Mouse (Mus musculus) liver, embryonic 14.5 days (tissue): ENCODE measurements around the gene 4930470P17Rik. TPM values are rescaled to one million over a fixed set of nuclear protein-coding genes. Genes with fewer than 3 reads are reported as not detected.

Experiments
- ATAC-seq: fragments of 200-750 bp; cut with Nextera tagmentation; 2 replicates; pipeline ENCODE4 v1.8.0; 2017; ENCODE audit warnings: moderate number of reproducible peaks, mild to moderate bottlenecking, moderate library complexity; ENCODE audit not compliant: insufficient read depth
- DNase-seq, 3 experiments: peaks; one replicate each; pipeline ENCODE4 v3.0.0-alpha.2; 2012 to 2013; ENCODE audit warnings: low read depth in 3 of 3, low spot score in 3 of 3
- H3K27ac ChIP-seq: fragments of 300-500 bp; sonication (generic); 2 replicates; pipeline ENCODE4 v1.5.1; 2014; ENCODE audit warnings: moderate library complexity, mild to moderate bottlenecking, control low read depth, inconsistent platforms
- H3K27me3 ChIP-seq: fragments of 300-500 bp; sonication (generic); 2 replicates; pipeline ENCODE4 v1.6.1; 2014; ENCODE audit warnings: mild to moderate bottlenecking, low read length, moderate library complexity; ENCODE audit not compliant: control insufficient read depth, insufficient read depth
- H3K36me3 ChIP-seq: fragments of 300-500 bp; sonication (generic); replicated peaks from 2 replicates; pipeline ENCODE4 v1.6.1; 2014; ENCODE audit warnings: low read depth; ENCODE audit not compliant: control insufficient read depth, insufficient read depth
- H3K4me1 ChIP-seq, 2 experiments: fragments of 200-500 bp in 1 of 2; fragments of 300-500 bp in 1 of 2; sonication (generic) in 1 of 2; replicated peaks; 2 replicates each; pipeline ENCODE4 v1.6.1; 2012 to 2014; ENCODE audit warnings: antibody characterized with exemption in 1 of 2, inconsistent platforms in 1 of 2, low read length in 1 of 2; ENCODE audit not compliant: control insufficient read depth in 2 of 2, insufficient read depth in 2 of 2
- H3K4me2 ChIP-seq: fragments of 300-500 bp; sonication (generic); 2 replicates; pipeline ENCODE4 v1.6.1; 2014; ENCODE audit warnings: low read depth, mild to moderate bottlenecking, control low read depth, moderate library complexity
- H3K4me3 ChIP-seq, 2 experiments: fragments of 200-500 bp in 1 of 2; fragments of 300-500 bp in 1 of 2; sonication (generic) in 1 of 2; 2 replicates each; pipeline ENCODE4 v1.5.1; 2012 to 2014; ENCODE audit warnings: low read depth in 2 of 2, low read length in 2 of 2, mild to moderate bottlenecking in 2 of 2, control low read depth in 1 of 2, inconsistent platforms in 1 of 2, moderate library complexity in 1 of 2; ENCODE audit not compliant: insufficient read depth in 1 of 2
- H3K9ac ChIP-seq: fragments of 300-500 bp; sonication (generic); replicated peaks from 2 replicates; pipeline ENCODE4 v1.6.1; 2014; ENCODE audit warnings: mild to moderate bottlenecking, control low read depth, moderate library complexity
- H3K9me3 ChIP-seq: fragments of 300-500 bp; sonication (generic); 2 replicates; pipeline ENCODE4 v1.6.1; 2016; ENCODE audit warnings: low read length, mixed read lengths; ENCODE audit not compliant: control insufficient read depth
- CTCF ChIP-seq: IDR thresholded peaks from 2 replicates; pipeline ENCODE4 v1.5.1; 2016; ENCODE audit warnings: antibody characterized with exemption, low read depth, control low read depth
- EP300 ChIP-seq: IDR thresholded peaks from 2 replicates; pipeline ENCODE4 v1.6.1; 2016; ENCODE audit warnings: antibody characterized with exemption, low read depth
- WGBS: fragments of 180-500 bp; shearing (Covaris S2); extraction: QIAGEN DNeasy Blood & Tissue Kit; methylation state at CpG from one replicate; pipeline ENCODE4 v1.1.7; 2014; ENCODE audit not compliant: insufficient replicate concordance; 5-methylcytosine and 5-hydroxymethylcytosine counted together
- polyA plus RNA-seq, 2 experiments: library from polyadenylated mRNA; depleted of rRNA in 1 of 2; stranded (reverse) in 1 of 2; unstranded in 1 of 2; fragments of >200 nt; fragmentation: Nextera tagmentation in 1 of 2; extraction: Ambion mirVana in 1 of 2; gene quantifications; 2 replicates each; pipeline versions ENCODE4 v1.2.1 to v1.2.3; 2012 to 2014

4930470P17Rik gene
- polyA plus RNA-seq, 2 experiments = not detected

DNA sequence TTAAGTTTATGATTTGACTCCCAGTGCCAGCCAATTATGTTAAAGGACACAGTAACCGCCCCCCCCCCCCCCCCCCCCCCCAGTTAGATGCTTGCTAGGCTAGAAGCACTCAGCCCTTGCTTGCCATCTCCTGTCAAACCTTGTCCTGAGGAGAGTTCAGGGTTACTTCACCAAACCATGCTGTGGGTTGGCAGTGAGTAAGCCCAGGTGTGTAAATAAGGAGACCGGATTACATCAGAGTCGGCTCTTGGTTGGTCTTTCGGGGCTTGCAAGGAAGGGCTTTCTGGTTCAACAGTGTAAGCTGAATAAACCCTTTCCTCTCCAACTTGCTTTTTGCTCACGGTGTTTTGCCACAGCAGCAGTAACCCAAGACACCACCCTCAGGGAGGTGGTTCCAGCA is 58.2 kb downstream of the 4930470P17Rik start:
- Histone ChIP-seq H3K4me3 (no peak overlapping the region), H3K4me1 (no peaks in the 10 kb centered on the region; a peak in 1 of 4 replicates), H3K9me3 (no peaks in the 10 kb centered on the region), H3K27ac (no peak overlapping the region), H3K36me3 (no peaks in the 10 kb centered on the region), H3K27me3 (no peaks in the 10 kb centered on the region), H3K9ac (no peak overlapping the region), H3K4me2 (no peak overlapping the region)
- DNase-seq = no peak
- TF ChIP-seq CTCF (no peak), EP300 (no peak)
- ATAC-seq = no peak
- 73% methylated on average over 5 of the region's 5 CpGs for WGBS

DNA sequence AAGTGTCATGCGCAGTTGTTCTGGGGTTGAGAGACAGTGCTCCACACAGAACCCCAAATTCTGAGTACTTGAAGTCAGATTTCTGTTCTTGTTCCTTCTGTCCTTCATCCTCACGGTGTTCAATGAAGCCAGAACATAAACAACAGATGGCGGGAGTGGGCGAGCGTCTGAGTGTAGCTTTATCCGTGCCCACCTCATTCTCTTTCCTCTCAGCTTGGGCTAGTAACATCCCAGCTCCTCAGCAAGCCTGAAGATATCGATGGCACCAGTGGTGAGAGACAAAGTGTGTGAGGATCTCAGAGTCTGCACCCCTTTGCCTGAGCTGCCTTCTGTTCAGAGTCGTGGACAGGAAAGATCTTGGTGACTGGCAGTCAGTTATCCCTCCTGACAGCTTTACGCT is 62.6 kb downstream of the 4930470P17Rik start:
- TF ChIP-seq EP300 = no peak
- TF ChIP-seq CTCF = no peak
- no peaks in the 10 kb centered on the region for H3K9me3 ChIP-seq
- no peaks in the 10 kb centered on the region for H3K36me3 ChIP-seq
- H3K9ac ChIP-seq = no peak overlapping the region
- no peak for ATAC-seq
- WGBS = 67% methylated on average over 9 of the region's 9 CpGs
- no peak overlapping the region for H3K27ac ChIP-seq
- H3K4me3 ChIP-seq = no peak overlapping the region
- no peaks in the 10 kb centered on the region for H3K27me3 ChIP-seq
- no peak for DNase-seq
- no peak overlapping the region for H3K4me2 ChIP-seq
- H3K4me1 ChIP-seq = no peaks in the 10 kb centered on the region

DNA sequence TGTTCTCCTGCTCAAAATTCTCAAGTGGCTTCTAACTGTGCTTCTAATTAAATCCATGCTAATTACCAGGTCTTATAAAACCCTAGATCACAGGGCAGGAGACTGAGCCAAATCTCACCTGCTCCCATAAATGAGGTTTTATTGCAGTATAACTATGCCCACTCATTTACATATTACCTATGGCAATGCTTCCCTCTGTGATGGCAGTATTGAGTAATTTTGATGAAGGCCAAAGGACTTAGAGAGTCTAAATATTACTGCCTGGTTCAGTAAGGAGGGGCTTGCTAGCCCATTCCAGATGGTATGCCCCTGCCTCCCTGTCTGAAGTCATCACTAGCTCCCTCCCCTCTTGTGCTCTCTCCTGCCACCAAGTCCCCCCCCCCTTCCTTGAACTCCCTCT is 66.0 kb downstream of the 4930470P17Rik start:
- H3K4me3 ChIP-seq = no peak overlapping the region
- no peaks in the 10 kb centered on the region for H3K27me3 ChIP-seq
- TF ChIP-seq EP300 (no peak), CTCF (no peak)
- H3K9ac ChIP-seq = no peak overlapping the region
- H3K36me3 ChIP-seq = no peaks in the 10 kb centered on the region
- no peak overlapping the region for H3K27ac ChIP-seq
- no peak overlapping the region for H3K4me2 ChIP-seq
- DNase-seq (no peak), ATAC-seq (no peak)
- no peaks in the 10 kb centered on the region for H3K9me3 ChIP-seq
- H3K4me1 ChIP-seq = no peaks in the 10 kb centered on the region

DNA sequence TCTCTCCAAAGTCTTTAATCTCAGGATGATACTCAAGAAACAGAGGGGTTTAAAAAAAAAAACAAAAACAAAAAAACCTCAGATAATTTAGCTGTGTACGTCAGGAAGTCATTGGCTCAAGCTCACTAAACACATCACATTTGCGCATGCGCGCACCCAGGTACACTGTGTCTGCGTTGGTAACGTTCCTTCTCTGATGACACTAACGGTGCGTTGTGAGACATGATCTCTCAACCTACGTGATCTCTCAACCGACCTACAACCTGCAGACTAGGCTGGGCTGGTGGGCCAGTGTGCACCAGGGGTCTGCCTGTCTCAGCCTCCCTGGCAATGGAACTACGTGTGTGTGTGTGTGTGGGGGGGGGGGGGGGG is 67.0 kb downstream of the 4930470P17Rik start:
- H3K4me2 ChIP-seq = no peak overlapping the region
- DNase-seq = no peak
- TF ChIP-seq EP300 (no peak), CTCF (no peak)
- H3K36me3 ChIP-seq = no peaks in the 10 kb centered on the region
- no peak overlapping the region for H3K9ac ChIP-seq
- WGBS = 79% methylated on average over 11 of the region's 11 CpGs
- no peaks in the 10 kb centered on the region for H3K27me3 ChIP-seq
- no peaks in the 10 kb centered on the region for H3K4me1 ChIP-seq
- no peaks in the 10 kb centered on the region for H3K9me3 ChIP-seq
- no peak overlapping the region for H3K4me3 ChIP-seq
- no peak overlapping the region for H3K27ac ChIP-seq
- no peak for ATAC-seq

DNA sequence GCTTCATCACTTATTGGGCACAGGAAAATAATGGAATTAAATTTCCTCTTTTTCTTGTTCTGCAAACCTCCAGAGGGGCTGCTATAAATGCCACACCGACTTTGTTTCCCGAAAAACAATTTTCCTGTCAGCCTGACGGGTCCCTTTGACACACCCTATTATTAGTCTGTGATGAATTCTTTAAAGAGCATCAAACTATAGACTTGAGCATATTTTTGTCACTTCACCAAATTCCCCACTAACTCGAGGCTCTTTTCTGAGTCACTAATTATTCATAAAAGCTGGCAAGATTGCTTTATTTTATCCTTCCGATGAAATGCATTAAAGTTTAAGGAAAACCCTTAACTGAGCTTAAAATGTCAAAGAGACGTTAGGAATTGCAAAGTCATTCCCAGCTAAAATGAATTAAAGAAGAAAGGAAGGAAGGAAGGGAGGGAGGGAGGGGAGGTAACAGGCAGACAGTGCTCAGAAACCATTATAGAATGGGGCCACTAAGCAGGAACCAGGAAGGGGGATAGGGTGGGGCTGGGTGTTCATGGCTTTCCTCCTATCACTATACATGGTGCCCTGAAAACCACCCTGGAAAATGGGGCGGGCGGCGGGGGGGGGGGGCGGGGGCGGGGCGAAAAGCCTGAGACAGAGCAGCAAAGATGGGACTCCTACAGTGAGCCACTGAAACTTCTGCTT is 67.6 kb downstream of the 4930470P17Rik start:
- ATAC-seq = no peak
- WGBS = 29% methylated on average over 12 of the region's 12 CpGs

More for the DNA sequence above, 67.6 kb downstream of the 4930470P17Rik start:
- Histone ChIP-seq H3K9ac (no peak overlapping the region), H3K27ac (no peak overlapping the region), H3K4me3 (no peak overlapping the region), H3K27me3 (no peaks in the 10 kb centered on the region), H3K9me3 (no peaks in the 10 kb centered on the region), H3K36me3 (no peaks in the 10 kb centered on the region), H3K4me1 (no peaks in the 10 kb centered on the region), H3K4me2 (no peak overlapping the region)
- no peak for DNase-seq
- TF ChIP-seq EP300 = no peak
- TF ChIP-seq CTCF = no peak
